Mouse (Mus musculus): ENCODE measurements around the gene Cpsf6. TPM values are rescaled to one million over a fixed set of nuclear protein-coding genes. Genes with fewer than 3 reads are reported as not detected.

Cpsf6 gene
- polyA plus RNA-seq, 1 experiment from 2014 or later = 89.7 TPM

DNA sequence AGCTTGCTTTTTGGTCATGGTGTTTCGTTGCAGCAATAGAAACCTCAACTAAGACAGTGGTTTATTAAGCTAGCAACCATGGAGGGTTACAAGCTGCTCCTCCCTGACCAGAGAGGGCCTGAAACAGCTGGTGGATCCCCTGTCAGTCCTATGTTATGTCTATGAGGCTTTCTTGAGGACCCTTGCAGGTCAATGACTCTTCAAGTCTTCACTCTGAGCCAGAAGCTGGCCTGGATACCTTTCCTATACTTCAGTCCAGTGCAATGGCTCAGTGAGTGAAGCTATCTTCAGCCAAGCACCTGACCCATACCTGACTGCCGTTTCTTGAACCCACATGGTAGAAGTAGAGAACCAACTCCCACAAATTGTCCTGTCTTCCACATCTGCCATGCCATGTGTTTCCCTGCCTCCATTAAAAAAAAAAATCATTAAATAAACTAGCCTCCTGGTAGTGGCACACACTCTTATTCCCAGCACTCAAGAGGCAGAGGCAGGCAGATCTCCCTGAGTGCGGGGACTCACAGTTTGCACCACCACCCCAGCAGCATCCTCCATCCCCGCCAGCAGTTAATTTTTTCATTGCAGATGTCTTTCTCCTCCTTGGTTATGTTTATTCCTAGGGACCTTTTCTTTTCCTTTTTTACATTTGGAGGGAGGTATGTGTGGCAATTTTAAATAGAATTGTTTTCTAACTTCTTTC lies 4.7 kb upstream of the Cpsf6 start:
- no peak overlapping the region for H3K27ac ChIP-seq (ENCODE audit: low read length)
- no peaks in the 10 kb centered on the region for H3K4me1 ChIP-seq (ENCODE audit: control insufficient read depth, insufficient read depth, low read length)
- WGBS = 87% methylated on average over 4 of the region's 4 CpGs
- H3K4me2 ChIP-seq (ENCODE audit: low read depth, low read length) = no peak overlapping the region
- H3K9me3 ChIP-seq (replicated peaks; ENCODE audit: control insufficient read depth, low read length) = no peaks in the 10 kb centered on the region
- no peak for ATAC-seq (replicated peaks; ENCODE audit: extremely low read depth, insufficient read depth, low FRiP score)
- H3K27me3 ChIP-seq (ENCODE audit: control insufficient read depth, insufficient read depth, low read length) = no peaks in the 10 kb centered on the region
- H3K9ac ChIP-seq (ENCODE audit: low read length) = no peak overlapping the region
- no peaks in the 10 kb centered on the region for H3K36me3 ChIP-seq (ENCODE audit: control insufficient read depth, insufficient read depth)
- no peak overlapping the region for H3K4me3 ChIP-seq (ENCODE audit: low read length)

DNA sequence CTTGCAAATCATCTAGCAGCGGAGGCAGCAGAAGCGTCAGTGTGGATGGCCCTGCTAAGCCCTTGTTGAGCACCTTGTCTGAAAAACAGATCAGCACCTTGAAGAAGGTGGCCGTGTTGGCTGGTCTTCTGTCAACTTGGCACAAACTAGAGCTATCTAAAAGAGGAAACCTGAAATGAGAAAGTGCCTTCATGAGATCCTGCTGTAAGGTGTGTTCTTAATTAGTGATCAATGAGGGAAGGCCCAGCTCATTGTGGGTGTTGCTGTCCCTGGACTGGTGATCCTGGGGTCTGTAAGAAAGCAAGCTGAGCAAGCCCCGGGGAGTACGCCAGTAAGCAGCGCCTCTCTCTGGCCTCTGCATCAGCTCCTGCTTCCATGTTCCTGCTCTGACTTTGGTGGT lies 4.1 kb upstream of the Cpsf6 start:
- Histone ChIP-seq H3K4me1 (ENCODE audit: control insufficient read depth, insufficient read depth, low read length) (no peaks in the 10 kb centered on the region), H3K36me3 (ENCODE audit: control insufficient read depth, insufficient read depth) (no peaks in the 10 kb centered on the region), H3K4me3 (ENCODE audit: low read length) (no peak overlapping the region), H3K27me3 (ENCODE audit: control insufficient read depth, insufficient read depth, low read length) (no peaks in the 10 kb centered on the region), H3K9ac (ENCODE audit: low read length) (no peak overlapping the region), H3K27ac (ENCODE audit: low read length) (no peak overlapping the region), H3K4me2 (ENCODE audit: low read depth, low read length) (no peak overlapping the region), H3K9me3 (replicated peaks; ENCODE audit: control insufficient read depth, low read length) (no peaks in the 10 kb centered on the region)
- WGBS = 78% methylated on average over 6 of the region's 6 CpGs
- no peak for ATAC-seq (replicated peaks; ENCODE audit: extremely low read depth, insufficient read depth, low FRiP score)

DNA sequence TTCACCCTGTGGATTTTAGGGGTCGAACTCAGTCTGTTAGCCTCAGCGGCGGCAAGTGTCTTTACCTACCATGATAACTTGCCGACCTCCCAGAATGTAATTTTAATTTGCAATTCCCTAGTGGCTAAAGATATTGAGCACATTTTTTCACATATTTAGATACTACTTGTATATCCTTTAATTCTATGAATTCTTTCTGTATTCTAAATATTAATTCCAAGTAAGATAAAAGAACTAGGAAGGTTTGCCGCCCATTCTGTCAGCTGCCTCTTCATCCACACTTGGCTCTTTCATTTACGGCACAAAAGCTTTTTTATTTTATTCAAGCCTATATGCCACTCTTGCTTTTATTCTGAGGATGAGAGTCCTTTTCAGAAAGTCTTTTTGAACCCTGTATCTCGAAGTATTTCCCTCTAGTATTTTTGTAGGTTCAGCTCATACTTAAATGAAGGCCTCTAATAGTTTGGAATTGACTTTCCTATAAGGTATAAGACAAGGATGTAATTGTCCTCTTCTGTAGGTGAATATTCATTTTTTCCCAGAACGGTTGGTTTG lies 3.3 kb upstream of the Cpsf6 start:
- no peak for ATAC-seq (replicated peaks; ENCODE audit: extremely low read depth, insufficient read depth, low FRiP score)
- 79% methylated on average over 8 of the region's 8 CpGs for WGBS
- Histone ChIP-seq H3K4me1 (ENCODE audit: control insufficient read depth, insufficient read depth, low read length) (no peaks in the 10 kb centered on the region), H3K36me3 (ENCODE audit: control insufficient read depth, insufficient read depth) (no peaks in the 10 kb centered on the region), H3K27ac (ENCODE audit: low read length) (no peak overlapping the region), H3K9me3 (replicated peaks; ENCODE audit: control insufficient read depth, low read length) (no peaks in the 10 kb centered on the region), H3K4me3 (ENCODE audit: low read length) (no peak overlapping the region), H3K9ac (ENCODE audit: low read length) (no peak overlapping the region), H3K4me2 (ENCODE audit: low read depth, low read length) (no peak overlapping the region), H3K27me3 (ENCODE audit: control insufficient read depth, insufficient read depth, low read length) (no peaks in the 10 kb centered on the region)

DNA sequence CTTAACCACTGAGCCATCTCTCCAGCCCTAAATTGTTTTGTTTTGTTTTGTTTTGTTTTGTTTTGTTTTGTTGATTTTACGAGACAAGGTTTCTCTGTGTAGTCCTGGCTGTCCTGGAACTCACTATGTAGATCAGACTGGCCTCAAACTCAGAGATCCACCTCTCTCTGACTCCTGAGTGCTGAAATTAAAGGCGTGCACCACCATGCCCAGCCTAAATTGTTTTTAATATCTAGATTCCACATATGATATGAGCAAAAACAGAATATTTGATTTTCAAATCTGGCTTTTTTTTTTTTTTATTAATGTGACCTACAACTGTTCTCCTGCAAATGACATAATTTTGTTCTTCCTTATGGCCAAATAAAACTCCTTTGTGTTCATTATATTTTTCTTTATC lies 2.3 kb upstream of the Cpsf6 start:
- ATAC-seq (replicated peaks; ENCODE audit: extremely low read depth, insufficient read depth, low FRiP score) = no peak
- Histone ChIP-seq H3K9me3 (replicated peaks; ENCODE audit: control insufficient read depth, low read length) (no peaks in the 10 kb centered on the region), H3K4me2 (ENCODE audit: low read depth, low read length) (no peak overlapping the region), H3K27me3 (ENCODE audit: control insufficient read depth, insufficient read depth, low read length) (no peaks in the 10 kb centered on the region), H3K4me3 (ENCODE audit: low read length) (no peak overlapping the region), H3K4me1 (ENCODE audit: control insufficient read depth, insufficient read depth, low read length) (peaks cover 4% of the 10 kb centered on the region; the same call in 1 of the 2 replicates), H3K9ac (ENCODE audit: low read length) (no peak overlapping the region), H3K27ac (ENCODE audit: low read length) (no peak overlapping the region), H3K36me3 (ENCODE audit: control insufficient read depth, insufficient read depth) (no peaks in the 10 kb centered on the region)
- 81% methylated on average over 2 of the region's 2 CpGs for WGBS

DNA sequence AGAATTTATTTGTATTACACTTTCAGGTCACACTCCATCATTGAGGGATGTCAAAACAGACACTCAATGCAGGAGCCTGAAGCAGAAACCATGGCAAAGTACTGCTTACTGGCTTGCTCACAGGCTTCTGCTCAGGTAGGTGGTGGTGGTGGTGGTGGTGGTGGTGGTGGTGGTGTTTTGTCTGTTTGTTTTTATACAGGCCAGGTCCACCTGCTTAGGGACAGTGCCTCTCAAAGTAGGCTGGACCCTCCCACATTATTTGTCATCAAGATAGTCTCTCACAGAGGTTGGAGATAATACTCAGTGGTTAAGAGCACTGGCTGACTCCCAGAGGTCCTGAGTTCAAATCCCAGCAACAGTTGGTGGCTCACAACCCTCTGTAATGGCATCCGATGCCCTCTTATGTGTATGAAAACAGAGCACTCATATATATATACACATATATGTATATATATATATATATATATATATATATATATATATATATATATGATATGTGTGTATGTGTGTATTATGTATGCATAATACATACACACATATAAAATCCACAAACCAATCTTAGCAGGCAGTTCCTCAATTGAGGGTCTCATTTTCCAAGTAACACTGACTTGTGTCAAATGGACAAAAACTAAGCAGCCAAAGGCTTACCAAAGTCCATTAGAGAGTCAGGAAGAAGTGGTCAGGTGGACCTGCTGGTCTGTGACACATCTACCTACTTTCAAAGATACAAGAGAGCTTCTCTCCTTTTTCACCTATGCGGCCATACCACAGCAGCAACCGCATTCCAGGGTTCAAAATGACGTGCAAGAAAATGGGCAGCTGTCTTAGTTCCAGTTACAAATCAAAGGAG lies 1.1 kb upstream of the Cpsf6 start:
- H3K4me2 ChIP-seq (ENCODE audit: low read depth, low read length) = no peak overlapping the region
- no peaks in the 10 kb centered on the region for H3K36me3 ChIP-seq (ENCODE audit: control insufficient read depth, insufficient read depth)
- H3K9me3 ChIP-seq (replicated peaks; ENCODE audit: control insufficient read depth, low read length) = no peaks in the 10 kb centered on the region
- no peak for ATAC-seq (replicated peaks; ENCODE audit: extremely low read depth, insufficient read depth, low FRiP score)
- WGBS = 89% methylated on average over 4 of the region's 4 CpGs
- H3K4me1 ChIP-seq (ENCODE audit: control insufficient read depth, insufficient read depth, low read length) = peaks cover 4% of the 10 kb centered on the region; the same call in 1 of the 2 replicates
- H3K27ac ChIP-seq (ENCODE audit: low read length) = no peak overlapping the region
- no peak overlapping the region for H3K9ac ChIP-seq (ENCODE audit: low read length)
- H3K4me3 ChIP-seq (ENCODE audit: low read length) = no peak overlapping the region
- no peaks in the 10 kb centered on the region for H3K27me3 ChIP-seq (ENCODE audit: control insufficient read depth, insufficient read depth, low read length)

DNA sequence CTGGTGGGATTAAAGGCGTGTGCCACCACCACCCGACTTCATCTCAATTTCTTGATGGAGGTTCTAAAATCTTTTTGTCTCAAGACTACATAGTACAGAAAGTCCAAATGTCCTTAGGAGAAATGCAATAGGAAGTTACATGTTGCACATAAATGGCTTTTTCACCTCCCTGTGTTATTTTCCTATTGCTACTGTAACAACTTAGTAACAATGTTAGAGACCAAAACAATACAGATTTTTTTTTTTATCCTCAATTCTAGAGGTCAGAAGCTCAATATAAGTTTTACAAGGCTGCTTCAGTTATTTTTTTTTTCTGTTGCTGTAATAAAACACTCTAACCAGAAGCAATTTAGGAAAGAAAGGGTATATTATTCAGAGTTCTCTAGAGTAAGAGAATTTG lies 374 bp downstream of the Cpsf6 start:
- H3K27me3 ChIP-seq (ENCODE audit: control insufficient read depth, insufficient read depth, low read length) = no peaks in the 10 kb centered on the region
- H3K9me3 ChIP-seq (replicated peaks; ENCODE audit: control insufficient read depth, low read length) = no peaks in the 10 kb centered on the region
- H3K4me2 ChIP-seq (ENCODE audit: low read depth, low read length) = no peak overlapping the region
- no peak for ATAC-seq (replicated peaks; ENCODE audit: extremely low read depth, insufficient read depth, low FRiP score)
- H3K36me3 ChIP-seq (ENCODE audit: control insufficient read depth, insufficient read depth) = no peaks in the 10 kb centered on the region
- H3K27ac ChIP-seq (ENCODE audit: low read length) = no peak overlapping the region
- H3K4me3 ChIP-seq (ENCODE audit: low read length) = no peak overlapping the region
- H3K4me1 ChIP-seq (ENCODE audit: control insufficient read depth, insufficient read depth, low read length) = peaks cover 10% of the 10 kb centered on the region
- H3K9ac ChIP-seq (ENCODE audit: low read length) = no peak overlapping the region
- WGBS = 96% methylated on average over 2 of the region's 2 CpGs

DNA sequence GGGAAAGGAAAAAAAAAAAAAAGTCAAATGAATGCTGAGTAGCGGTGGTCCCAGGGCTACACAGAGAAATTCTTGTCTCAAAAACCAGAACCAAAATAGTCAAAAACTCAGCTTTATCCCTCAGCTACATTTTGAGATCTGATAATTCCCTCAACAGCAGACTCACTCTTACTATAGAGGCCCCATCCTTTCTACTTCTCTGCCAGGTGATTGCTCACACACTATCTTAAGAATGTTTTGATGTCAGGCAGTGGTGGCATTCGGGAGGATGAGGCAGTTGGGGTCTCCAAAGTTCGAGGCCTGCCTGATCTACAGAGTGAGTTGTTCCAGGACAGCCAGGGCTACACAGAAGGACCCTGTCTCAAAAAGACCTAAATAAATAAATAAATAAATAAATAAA lies 1.2 kb downstream of the Cpsf6 start:
- Histone ChIP-seq H3K4me2 (ENCODE audit: low read depth, low read length) (no peak overlapping the region), H3K9ac (ENCODE audit: low read length) (no peak overlapping the region), H3K27me3 (ENCODE audit: control insufficient read depth, insufficient read depth, low read length) (no peaks in the 10 kb centered on the region), H3K36me3 (ENCODE audit: control insufficient read depth, insufficient read depth) (no peaks in the 10 kb centered on the region), H3K9me3 (replicated peaks; ENCODE audit: control insufficient read depth, low read length) (no peaks in the 10 kb centered on the region), H3K27ac (ENCODE audit: low read length) (no peak overlapping the region), H3K4me3 (ENCODE audit: low read length) (no peak overlapping the region), H3K4me1 (ENCODE audit: control insufficient read depth, insufficient read depth, low read length) (peaks cover 12% of the 10 kb centered on the region)
- 86% methylated on average over 3 of the region's 3 CpGs for WGBS
- no peak for ATAC-seq (replicated peaks; ENCODE audit: extremely low read depth, insufficient read depth, low FRiP score)

DNA sequence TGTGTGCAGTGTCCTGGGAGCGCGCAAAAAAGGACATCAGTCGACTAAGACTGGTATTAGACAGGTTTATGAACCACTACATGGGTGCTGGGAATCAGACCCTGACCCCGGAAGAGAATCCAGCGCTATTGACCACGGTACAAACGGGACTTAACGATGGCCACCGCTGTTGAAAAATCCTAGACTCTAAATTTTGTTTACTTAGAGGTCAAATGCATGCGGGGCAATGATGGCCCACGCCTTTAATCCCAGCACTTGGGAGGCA lies 1.6 kb downstream of the Cpsf6 start:
- no peaks in the 10 kb centered on the region for H3K27me3 ChIP-seq (ENCODE audit: control insufficient read depth, insufficient read depth, low read length)
- H3K4me2 ChIP-seq (ENCODE audit: low read depth, low read length) = no peak overlapping the region
- H3K4me1 ChIP-seq (ENCODE audit: control insufficient read depth, insufficient read depth, low read length) = peaks cover 12% of the 10 kb centered on the region
- no peaks in the 10 kb centered on the region for H3K9me3 ChIP-seq (replicated peaks; ENCODE audit: control insufficient read depth, low read length)
- H3K36me3 ChIP-seq (ENCODE audit: control insufficient read depth, insufficient read depth) = no peaks in the 10 kb centered on the region
- no peak overlapping the region for H3K4me3 ChIP-seq (ENCODE audit: low read length)
- H3K27ac ChIP-seq (ENCODE audit: low read length) = no peak overlapping the region
- 92% methylated on average over 11 of the region's 11 CpGs for WGBS
- no peak overlapping the region for H3K9ac ChIP-seq (ENCODE audit: low read length)
- no peak for ATAC-seq (replicated peaks; ENCODE audit: extremely low read depth, insufficient read depth, low FRiP score)
